Mouse (Mus musculus) spleen, postnatal 14 days (tissue): ENCODE results near the gene Fam126a.

Experiments
- DNase-seq, 2 experiments: peaks; one replicate each; pipeline ENCODE4 v3.0.0; 2021 to 2022; ENCODE audit warnings: low spot score in 2 of 2

Gene Fam126a

GRCm38 (mm10) chr5:23992876-23993552 lies 37.5 kb downstream of the Fam126a start:
- no peak for DNase-seq

GRCm38 (mm10) chr5:23990001-23990400 lies 40.5 kb downstream of the Fam126a start:
- DNase-seq: no peak

- no peak for DNase-seq
Observed at GRCm38 (mm10) chr5:23987792-23988191, 42.7 kb downstream of the Fam126a start.

GRCm38 (mm10) chr5:23982081-23982480 lies 48.4 kb downstream of the Fam126a start:
- DNase-seq: no peak

GRCm38 (mm10) chr5:23978516-23978915 lies 52.0 kb downstream of the Fam126a start:
- no peak for DNase-seq

- no peak for DNase-seq
Observed at GRCm38 (mm10) chr5:23974994-23975575, 55.4 kb downstream of the Fam126a start.

GRCm38 (mm10) chr5:23967705-23968104 lies 62.8 kb downstream of the Fam126a start:
- DNase-seq: no peak

- DNase-seq: no peak
Observed at GRCm38 (mm10) chr5:23964599-23965165, 65.8 kb downstream of the Fam126a start.

- DNase-seq: no peak
Observed at GRCm38 (mm10) chr5:23953047-23953446, 77.4 kb downstream of the Fam126a start.

- DNase-seq: no peak
Observed at GRCm38 (mm10) chr5:23948071-23948470, 82.4 kb downstream of the Fam126a start.

- DNase-seq: no peak
Observed at GRCm38 (mm10) chr5:23945056-23945455, 85.4 kb downstream of the Fam126a start.

GRCm38 (mm10) chr5:23943534-23943933 lies 87.0 kb downstream of the Fam126a start:
- no peak for DNase-seq

GRCm38 (mm10) chr5:23923481-23924165 lies 106.9 kb downstream of the Fam126a start:
- DNase-seq: peak; percentile 36 to 38

- peak; percentile 27 to 42 for DNase-seq
Observed at GRCm38 (mm10) chr5:23922516-23923291, 107.8 kb downstream of the Fam126a start.

- DNase-seq: no peak
Observed at GRCm38 (mm10) chr5:23921316-23921715, 109.2 kb downstream of the Fam126a start.

- DNase-seq: no peak
Observed at GRCm38 (mm10) chr5:23919892-23920731, 110.4 kb downstream of the Fam126a start.

GRCm38 (mm10) chr5:23917301-23917700 lies 113.2 kb downstream of the Fam126a start:
- no peak for DNase-seq

- no peak for DNase-seq
Observed at GRCm38 (mm10) chr5:23911556-23911955, 118.9 kb downstream of the Fam126a start.

GRCm38 (mm10) chr5:23909256-23909655 lies 121.2 kb downstream of the Fam126a start:
- no peak for DNase-seq

- DNase-seq: no peak
Observed at GRCm38 (mm10) chr5:23908486-23909090, 121.9 kb downstream of the Fam126a start.
